Mouse (Mus musculus): ENCODE data around the gene Kit.

- TF ChIP-seq CTCF (IDR thresholded peaks at IDR 0.05; ENCODE audit: extremely low read depth, insufficient read length, insufficient replicate concordance, low read depth, low read length) (no peak), POLR2A (IDR thresholded peaks at IDR 0.05; ENCODE audit: low read depth, low read length) (no peak)
These were observed 13.1 kb downstream of the Kit start for GRCm38 (mm10) chr5:75587781-75588180.
